ENCODE assay signal across 27 mouse cellular contexts in genomic region chr6:8160001-8160400, GRCm38 (mm10). TPM values are rescaled to one million over a fixed set of nuclear protein-coding genes. Genes with fewer than 3 reads are reported as not detected.
"Had no signal": no experiment of that assay in that cellular context is flagged by ENCODE, and none has a peak within 500 bp of the region (broad histone marks: within the 10 kb centered on the region; RNA-seq: fewer than 3 reads in every experiment).

No protein-coding gene starts in this region.

- DNase-seq: gastrocnemius, adult 2 months; gastrocnemius, postnatal 10 days; gastrocnemius, postnatal 25 days; kidney, adult 11 months; kidney, adult 2 months; kidney, adult 9 months; kidney, postnatal 14 days; kidney, postnatal 36 days; layer of hippocampus, adult 9-11 months; liver; liver, embryonic 13.5 days; liver, postnatal 0 days had no signal

- H3K9ac ChIP-seq: heart, embryonic 13.5 days; heart, embryonic 15.5 days; hindbrain, embryonic 12.5 days; hindbrain, embryonic 14.5 days; kidney, embryonic 15.5 days; limb, embryonic 12.5 days; liver, embryonic 13.5 days; liver, embryonic 15.5 days; liver, postnatal 0 days had no signal

- H3K27ac ChIP-seq: gastrocnemius, adult 2 months; heart, embryonic 10.5 days; heart, embryonic 13.5 days; heart, embryonic 15.5 days; hindbrain, embryonic 10.5 days; hindbrain, embryonic 12.5 days; hindbrain, embryonic 14.5 days; kidney, embryonic 15.5 days; kidney, postnatal 0 days; left cerebral cortex, adult 2 months; limb, embryonic 10.5 days; limb, embryonic 12.5 days; liver, embryonic 13.5 days; liver, embryonic 15.5 days had no signal

- H3K4me1 ChIP-seq: heart, embryonic 10.5 days; hindbrain, embryonic 10.5 days; kidney, embryonic 15.5 days; limb, embryonic 10.5 days; limb, embryonic 12.5 days; liver, embryonic 13.5 days; liver, embryonic 15.5 days had no signal

- H3K9me3 ChIP-seq: heart, embryonic 10.5 days; heart, embryonic 13.5 days; heart, embryonic 15.5 days; hindbrain, embryonic 10.5 days; hindbrain, embryonic 12.5 days; kidney, embryonic 15.5 days; limb, embryonic 10.5 days; limb, embryonic 12.5 days; liver, embryonic 13.5 days; liver, embryonic 15.5 days had no signal

- ATAC-seq: hindbrain, embryonic 16.5 days; intestine, embryonic 16.5 days; liver, postnatal 0 days had no signal

- H3K4me2 ChIP-seq: heart, embryonic 13.5 days; heart, embryonic 15.5 days; hindbrain, embryonic 12.5 days; hindbrain, embryonic 14.5 days; kidney, embryonic 15.5 days; limb, embryonic 12.5 days; liver, embryonic 11.5 days; liver, embryonic 13.5 days; liver, embryonic 15.5 days had no signal

- H3K27me3 ChIP-seq: heart, embryonic 13.5 days; heart, embryonic 15.5 days; hindbrain, embryonic 12.5 days; kidney, embryonic 15.5 days; limb, embryonic 12.5 days; liver, embryonic 13.5 days; liver, embryonic 15.5 days had no signal

- H3K4me3 ChIP-seq: gastrocnemius, adult 2 months; heart, embryonic 10.5 days; heart, embryonic 13.5 days; heart, embryonic 15.5 days; hindbrain, embryonic 10.5 days; hindbrain, embryonic 12.5 days; kidney, embryonic 15.5 days; left cerebral cortex, adult 2 months; limb, embryonic 10.5 days; limb, embryonic 12.5 days; liver, embryonic 13.5 days; liver, embryonic 15.5 days had no signal

- H3K36me3 ChIP-seq: heart, embryonic 10.5 days; heart, embryonic 13.5 days; heart, embryonic 15.5 days; hindbrain, embryonic 10.5 days; hindbrain, embryonic 12.5 days; kidney, embryonic 15.5 days; limb, embryonic 10.5 days; limb, embryonic 12.5 days; liver, embryonic 13.5 days; liver, embryonic 15.5 days had no signal

RNA-seq across cellular contexts. Expression of gene Col28a1, which starts 32.4 kb away (rescaled TPM):
- polyA plus RNA-seq: heart, embryonic 10.5 days; liver, embryonic 11.5 days had no signal
